Mouse (Mus musculus) kidney, embryonic 14.5 days (tissue): ENCODE data around the gene Arvcf. TPM values are rescaled to one million over a fixed set of nuclear protein-coding genes. Genes with fewer than 3 reads are reported as not detected.

Experiments
- ATAC-seq: fragments of 200-750 bp; cut with Nextera tagmentation; 2 replicates; pipeline ENCODE4 v1.8.0; 2017; ENCODE audit warnings: moderate number of reproducible peaks, mild to moderate bottlenecking, moderate TSS enrichment, moderate library complexity; ENCODE audit not compliant: low FRiP score, low TSS enrichment
- H3K27ac ChIP-seq: fragments of 300-500 bp; sonication (generic); 2 replicates; pipeline ENCODE4 v1.5.1; 2014; ENCODE audit warnings: low read depth, mild to moderate bottlenecking, low read length, moderate library complexity, mixed read lengths
- H3K27me3 ChIP-seq: fragments of 300-500 bp; sonication (generic); 2 replicates; pipeline ENCODE4 v1.6.1; 2014; ENCODE audit warnings: mild to moderate bottlenecking, low read length; ENCODE audit not compliant: control insufficient read depth, insufficient read depth
- H3K36me3 ChIP-seq: fragments of 300-500 bp; sonication (generic); 2 replicates; pipeline ENCODE4 v1.6.1; 2014; ENCODE audit warnings: low read length, mixed read lengths; ENCODE audit not compliant: control insufficient read depth, insufficient read depth
- H3K4me1 ChIP-seq: fragments of 300-500 bp; sonication (generic); 2 replicates; pipeline ENCODE4 v1.6.1; 2014; ENCODE audit warnings: low read length, mixed read lengths; ENCODE audit not compliant: control insufficient read depth, insufficient read depth
- H3K4me2 ChIP-seq: fragments of 300-500 bp; sonication (generic); replicated peaks from 2 replicates; pipeline ENCODE4 v1.6.1; 2014; ENCODE audit warnings: low read depth, mild to moderate bottlenecking, low read length
- H3K4me3 ChIP-seq: fragments of 300-500 bp; sonication (generic); 2 replicates; pipeline ENCODE4 v1.5.1; 2014; ENCODE audit warnings: mild to moderate bottlenecking, low read length
- H3K9ac ChIP-seq: fragments of 300-500 bp; sonication (generic); 2 replicates; pipeline ENCODE4 v1.6.1; 2014; ENCODE audit warnings: low read depth, mild to moderate bottlenecking, low read length, moderate library complexity
- H3K9me3 ChIP-seq: fragments of 300-500 bp; sonication (generic); 2 replicates; pipeline ENCODE4 v1.6.1; 2016; ENCODE audit warnings: low read length; ENCODE audit not compliant: control insufficient read depth
- WGBS: fragments of 180-500 bp; shearing (Covaris S2); extraction: QIAGEN DNeasy Blood & Tissue Kit; methylation state at CpG from one replicate; pipeline ENCODE4 v1.1.7; 2014; 5-methylcytosine and 5-hydroxymethylcytosine counted together
- polyA plus RNA-seq: library from polyadenylated mRNA; unstranded; fragments of >200 nt; fragmentation: Nextera tagmentation; extraction: Ambion mirVana; gene quantifications from 2 replicates; pipeline ENCODE4 v1.2.1, GENCODE M21; 2014

Arvcf gene
- polyA plus RNA-seq, 1 experiment from 2014 or later: 27.0 TPM

DNA sequence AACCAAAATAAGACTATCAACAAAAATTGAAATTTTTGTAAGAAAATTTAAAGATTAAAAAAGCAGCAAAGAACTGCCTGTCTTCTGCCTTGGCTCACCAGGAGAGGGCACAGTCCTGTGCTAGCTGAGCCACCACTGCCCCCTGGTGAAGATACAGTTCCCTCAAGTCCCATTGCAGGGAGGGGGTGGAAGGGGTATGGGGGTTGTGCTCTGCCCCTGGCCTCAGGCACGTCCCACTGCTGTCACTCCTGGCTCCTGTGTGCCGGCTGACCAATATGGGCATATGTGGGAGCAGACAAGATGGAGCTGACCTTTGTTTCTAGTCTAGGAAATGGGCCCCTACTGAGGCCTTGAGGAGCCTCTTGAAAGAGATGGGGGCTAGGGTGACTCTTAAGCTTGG, 58.3 kb downstream of the Arvcf start:
- 6% methylated on average over 2 of the region's 2 CpGs for WGBS
- ATAC-seq: peak; percentile 37; the same call in 1 of the 2 replicates

DNA sequence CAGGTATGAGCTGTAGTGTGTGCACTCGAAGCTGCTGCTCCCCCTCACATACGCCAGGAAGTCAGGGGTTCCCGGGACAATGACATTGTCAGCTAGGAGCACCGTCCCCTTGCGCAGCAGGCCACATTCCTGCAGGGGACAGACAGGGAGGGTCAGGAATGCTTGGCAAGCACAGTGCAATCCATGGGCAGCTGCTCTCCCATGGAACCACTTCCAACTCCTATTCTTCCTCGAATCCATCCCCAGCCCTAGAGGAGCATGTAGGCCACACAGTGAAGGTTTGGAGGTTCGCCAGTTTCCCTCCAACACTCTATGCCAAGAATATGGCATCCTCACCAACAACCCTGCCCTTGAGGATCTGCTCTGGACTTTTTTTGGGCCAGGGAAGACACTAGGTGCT, 59.9 kb downstream of the Arvcf start:
- H3K36me3 ChIP-seq: peaks cover 41% of the 10 kb centered on the region
- 77% methylated on average over 7 of the region's 7 CpGs for WGBS

More for the DNA sequence above, 58.3 kb downstream of the Arvcf start:
- Histone ChIP-seq H3K9me3 (no peaks in the 10 kb centered on the region), H3K36me3 (peaks cover 54% of the 10 kb centered on the region), H3K27me3 (no peaks in the 10 kb centered on the region), H3K4me3 (no peak overlapping the region), H3K27ac (no peak overlapping the region), H3K4me2 (no peak overlapping the region), H3K9ac (no peak overlapping the region), H3K4me1 (peaks cover 9% of the 10 kb centered on the region; the same call in 1 of the 2 replicates)

DNA sequence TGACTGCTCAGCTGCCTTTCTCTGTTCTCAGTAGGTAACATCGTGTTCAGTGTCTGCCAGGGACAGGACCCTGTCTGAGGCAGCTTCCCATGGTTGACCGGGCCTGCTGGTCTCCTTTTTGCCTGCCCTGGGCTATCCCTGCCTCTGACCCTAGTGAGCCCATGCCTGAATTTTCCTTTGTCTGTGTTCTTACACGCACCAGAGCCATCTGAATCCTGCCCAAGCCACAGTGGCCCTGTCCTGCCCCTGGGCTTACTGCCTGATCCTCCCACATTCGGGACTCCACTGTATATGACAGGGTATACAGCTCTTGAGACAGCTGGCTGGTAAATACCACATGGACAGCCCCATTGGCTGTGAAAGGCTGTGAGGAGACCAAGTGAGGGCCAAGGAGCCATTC, 61.8 kb downstream of the Arvcf start:
- Histone ChIP-seq H3K4me1 (peaks cover 17% of the 10 kb centered on the region; the same call in 1 of the 2 replicates), H3K9ac (no peak overlapping the region), H3K4me3 (no peak overlapping the region), H3K9me3 (no peaks in the 10 kb centered on the region), H3K27ac (no peak overlapping the region), H3K4me2 (no peak overlapping the region), H3K27me3 (no peaks in the 10 kb centered on the region), H3K36me3 (peaks cover 29% of the 10 kb centered on the region)
- no peak for ATAC-seq
- WGBS: 56% methylated on average over 4 of the region's 4 CpGs

More for the DNA sequence above, 59.9 kb downstream of the Arvcf start:
- no peak overlapping the region for H3K9ac ChIP-seq
- no peak for ATAC-seq
- H3K9me3 ChIP-seq: no peaks in the 10 kb centered on the region
- no peaks in the 10 kb centered on the region for H3K27me3 ChIP-seq
- peaks cover 17% of the 10 kb centered on the region; the same call in 1 of the 2 replicates for H3K4me1 ChIP-seq
- H3K4me3 ChIP-seq: no peak overlapping the region
- no peak overlapping the region for H3K4me2 ChIP-seq
- no peak overlapping the region for H3K27ac ChIP-seq

DNA sequence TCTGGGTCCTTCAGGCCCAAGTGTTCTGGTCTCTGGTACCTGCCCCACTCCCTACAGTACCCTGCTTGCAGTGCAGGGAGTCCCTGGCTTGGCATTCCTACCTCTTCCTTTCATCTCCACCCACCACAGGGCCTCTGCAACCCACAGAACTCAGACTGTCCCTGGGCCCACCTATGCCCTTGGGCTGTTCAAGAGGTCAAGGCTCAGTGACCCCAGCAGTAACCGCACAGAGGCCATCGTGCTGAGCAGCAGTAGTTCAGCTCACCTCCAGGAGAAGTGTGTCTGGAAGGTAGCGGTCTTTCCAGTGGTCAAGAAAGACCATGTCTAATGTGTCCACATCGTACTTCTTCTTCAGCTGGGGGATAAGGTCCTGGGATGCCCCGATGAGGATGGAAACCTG, 62.4 kb downstream of the Arvcf start:
- Histone ChIP-seq H3K36me3 (peaks cover 24% of the 10 kb centered on the region), H3K9me3 (no peaks in the 10 kb centered on the region), H3K27ac (no peak overlapping the region; the same call in 1 of the 2 replicates), H3K4me1 (peaks cover 17% of the 10 kb centered on the region; the same call in 1 of the 2 replicates), H3K27me3 (no peaks in the 10 kb centered on the region), H3K4me3 (no peak overlapping the region), H3K4me2 (no peak overlapping the region), H3K9ac (no peak overlapping the region)
- WGBS: 74% methylated on average over 5 of the region's 5 CpGs
- no peak for ATAC-seq

DNA sequence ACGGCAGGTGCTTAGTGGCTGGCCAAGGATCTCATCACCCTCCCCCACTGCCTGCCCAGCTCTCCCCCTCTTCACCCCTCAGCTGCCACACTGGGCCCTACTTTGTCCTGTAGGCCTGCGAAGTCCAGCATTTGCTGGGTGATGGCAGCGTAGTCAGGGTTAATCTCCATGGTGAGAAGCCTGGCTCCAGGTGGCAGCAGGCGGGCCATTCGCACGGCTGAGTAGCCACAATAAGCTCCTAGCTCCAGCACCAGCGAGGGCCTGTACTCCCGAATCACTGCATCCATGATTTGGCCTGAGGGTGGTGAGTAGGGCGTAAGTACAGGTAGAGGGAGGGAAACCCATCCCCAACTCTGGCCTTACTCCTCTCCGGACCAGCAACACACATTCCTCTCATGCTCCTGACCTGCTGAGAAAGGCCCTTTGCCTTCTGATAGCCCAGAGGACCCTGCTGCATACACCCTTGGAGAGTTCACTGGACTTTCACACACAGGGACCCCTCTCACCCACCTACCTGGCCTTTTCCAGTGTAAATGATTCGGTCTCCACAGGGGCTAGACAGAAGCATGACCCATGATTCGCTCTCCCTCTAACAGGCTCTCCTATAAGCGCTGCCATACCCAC, 63.2 kb downstream of the Arvcf start:
- Histone ChIP-seq H3K36me3 (peaks cover 21% of the 10 kb centered on the region; the same call in 1 of the 2 replicates), H3K9me3 (no peaks in the 10 kb centered on the region), H3K4me2 (no peak overlapping the region), H3K9ac (no peak overlapping the region; the same call in 1 of the 2 replicates), H3K4me3 (no peak overlapping the region), H3K27ac (no peak overlapping the region; the same call in 1 of the 2 replicates), H3K27me3 (no peaks in the 10 kb centered on the region), H3K4me1 (peaks cover 21% of the 10 kb centered on the region; the same call in 1 of the 2 replicates)
- ATAC-seq: peak; percentile 29; the same call in 1 of the 2 replicates
- 67% methylated on average over 13 of the region's 13 CpGs for WGBS

DNA sequence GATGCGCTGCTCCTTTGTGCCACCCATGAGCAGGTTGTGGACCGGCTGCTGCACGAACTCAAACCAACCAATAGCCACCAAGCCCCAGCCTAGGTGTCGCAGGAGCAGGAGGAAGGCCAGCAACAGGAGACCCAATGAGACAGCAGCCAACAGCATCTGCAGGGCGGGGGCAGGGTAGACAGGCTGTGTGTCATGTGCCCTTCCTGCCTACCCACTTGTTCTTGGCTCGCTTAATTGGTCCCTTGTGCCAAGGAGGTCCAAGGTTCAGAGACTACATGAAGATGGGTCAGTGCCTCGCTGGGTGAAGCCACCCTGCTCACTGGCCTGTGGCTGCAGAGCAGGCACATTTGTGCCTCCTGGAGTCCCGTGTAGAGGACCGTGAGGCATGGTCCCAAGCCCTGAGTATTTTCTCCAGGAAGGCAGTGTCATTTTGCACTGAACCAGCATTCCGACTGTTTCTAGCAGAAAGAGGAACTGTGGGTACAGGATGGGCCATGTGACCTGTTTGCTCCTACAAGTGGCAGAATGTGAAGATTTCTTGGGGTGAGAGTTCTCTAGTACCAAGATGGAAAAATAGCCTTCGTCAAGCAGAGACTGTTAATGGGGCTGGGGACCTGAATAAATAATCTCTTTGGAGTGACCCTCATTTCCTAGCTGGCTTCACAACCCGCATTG, 64.0 kb downstream of the Arvcf start:
- no peak overlapping the region for H3K9ac ChIP-seq
- H3K27me3 ChIP-seq: no peaks in the 10 kb centered on the region
- H3K4me1 ChIP-seq: peaks cover 29% of the 10 kb centered on the region; the same call in 1 of the 2 replicates
- no peak overlapping the region for H3K4me3 ChIP-seq
- no peaks in the 10 kb centered on the region for H3K9me3 ChIP-seq
- no peak for ATAC-seq
- peaks cover 21% of the 10 kb centered on the region; the same call in 1 of the 2 replicates for H3K36me3 ChIP-seq
- no peak overlapping the region for H3K27ac ChIP-seq
- no peak overlapping the region for H3K4me2 ChIP-seq
- WGBS: 76% methylated on average over 12 of the region's 12 CpGs

DNA sequence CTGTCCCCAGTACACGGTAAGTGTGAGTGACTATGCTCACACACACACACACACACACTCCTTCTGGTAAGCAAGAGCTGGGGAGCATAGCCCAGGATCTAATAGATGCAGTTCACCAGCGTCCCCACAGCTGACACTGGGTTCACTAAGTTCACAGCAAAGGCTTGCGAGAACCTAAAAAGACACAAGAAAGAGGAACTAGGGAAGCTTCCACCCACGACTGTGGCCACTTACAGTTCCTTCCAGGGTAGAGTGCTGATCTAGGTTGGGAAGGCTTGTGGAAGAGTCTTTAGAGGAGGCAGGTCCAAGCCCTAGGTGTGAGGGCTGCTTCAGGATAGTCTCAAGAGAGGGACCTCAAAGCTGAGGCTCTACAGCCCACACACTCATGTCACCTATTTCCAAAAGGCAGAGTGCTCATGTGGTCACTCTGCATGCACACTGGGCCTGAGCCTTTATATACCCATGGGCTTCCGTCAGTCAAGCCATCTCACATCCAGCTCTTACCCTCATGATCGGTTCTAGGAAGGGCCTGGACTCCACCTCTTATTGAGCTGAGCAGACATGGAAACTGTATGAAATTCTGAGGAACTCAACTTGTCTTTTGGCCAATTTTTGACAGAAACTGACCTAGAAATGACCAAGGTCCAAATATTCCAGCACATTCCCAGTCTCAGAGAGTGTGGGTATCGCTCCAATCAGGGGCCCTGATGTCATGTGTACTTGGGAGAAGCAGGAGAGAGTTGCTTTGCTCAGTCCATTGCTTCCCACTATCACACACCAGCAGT, 65.2 kb downstream of the Arvcf start:
- no peak overlapping the region for H3K9ac ChIP-seq
- peaks cover 27% of the 10 kb centered on the region; the same call in 1 of the 2 replicates for H3K36me3 ChIP-seq
- H3K27ac ChIP-seq: no peak overlapping the region
- H3K27me3 ChIP-seq: no peaks in the 10 kb centered on the region
- ATAC-seq: no peak
- H3K4me2 ChIP-seq: no peak overlapping the region
- no peaks in the 10 kb centered on the region for H3K9me3 ChIP-seq
- H3K4me3 ChIP-seq: no peak overlapping the region
- 87% methylated on average over 7 of the region's 7 CpGs for WGBS
- peaks cover 29% of the 10 kb centered on the region; the same call in 1 of the 2 replicates for H3K4me1 ChIP-seq

DNA sequence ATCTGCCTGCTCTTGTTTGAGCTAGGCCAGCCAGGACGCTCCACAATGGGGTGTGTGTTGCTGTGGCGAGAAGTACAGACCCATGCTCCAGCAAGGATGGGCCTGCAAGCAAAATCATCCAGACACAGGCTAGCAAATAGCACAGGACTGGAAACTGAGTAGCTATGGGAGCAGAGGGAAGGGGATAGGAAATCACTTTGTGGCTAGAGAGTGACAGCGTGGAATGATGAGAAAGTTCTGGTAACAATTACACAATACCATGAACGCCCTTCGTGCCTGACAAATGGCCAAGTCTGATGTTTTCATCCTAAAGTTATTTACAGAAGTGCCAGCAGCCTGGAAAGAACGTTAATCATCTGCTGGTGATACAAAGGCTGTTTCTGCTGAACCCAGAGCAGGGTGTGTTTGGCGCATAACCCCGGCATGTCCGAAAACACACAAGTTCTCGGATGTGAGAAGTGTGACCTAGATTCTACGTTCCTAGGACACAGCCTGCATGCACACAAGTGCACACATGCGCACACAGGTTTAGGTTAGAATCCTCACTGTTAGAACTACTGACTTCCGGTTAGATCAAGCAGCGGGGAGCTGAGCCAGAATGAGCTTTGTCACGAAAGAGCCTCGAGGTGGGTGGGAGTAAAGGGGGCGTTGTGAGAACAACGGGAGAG, 68.2 kb downstream of the Arvcf start:
- Histone ChIP-seq H3K4me3 (no peak overlapping the region), H3K4me1 (peaks cover 20% of the 10 kb centered on the region; the same call in 1 of the 2 replicates), H3K27ac (peak overlapping the region; percentile 76), H3K9me3 (no peaks in the 10 kb centered on the region), H3K27me3 (no peaks in the 10 kb centered on the region), H3K9ac (peak overlapping the region; percentile 31; the same call in 1 of the 2 replicates), H3K4me2 (no peak overlapping the region), H3K36me3 (peaks cover 14% of the 10 kb centered on the region; the same call in 1 of the 2 replicates)
- ATAC-seq: peak; percentile 29; the same call in 1 of the 2 replicates
- 46% methylated on average over 18 of the region's 18 CpGs for WGBS
